Mouse (Mus musculus) E14TG2a.4 (cell line): ENCODE measurements around the gene Fgb.

Experiments
- CTCF ChIP-seq: conservative IDR thresholded peaks from 2 replicates; pipeline ENCODE4 v1.5.1; 2014; ENCODE audit warnings: low read length
- NANOG ChIP-seq: IDR thresholded peaks from 2 replicates; pipeline ENCODE4 v1.6.1; 2014; ENCODE audit warnings: borderline replicate concordance, low read length, mixed read lengths
- POU5F1 ChIP-seq: IDR thresholded peaks from 2 replicates; pipeline ENCODE4 v1.6.1; 2014; ENCODE audit warnings: low read length, borderline replicate concordance

GRCm38 (mm10) chr3:83039666-83040065, 10.0 kb downstream of the Fgb start:
- TF ChIP-seq CTCF (no peak), POU5F1 (no peak), NANOG (no peak)
